Mouse (Mus musculus) kidney, postnatal 0 days (tissue): Measurements from ENCODE around the gene Tmem256. TPM values are rescaled to one million over a fixed set of nuclear protein-coding genes. Genes with fewer than 3 reads are reported as not detected.

Source experiments
- ATAC-seq: fragments of 200-750 bp; cut with Nextera tagmentation; replicated peaks from 2 replicates; pipeline ENCODE4 v1.8.0; 2017; ENCODE audit warnings: low read depth, moderate number of reproducible peaks, moderate TSS enrichment, moderate library complexity; ENCODE audit not compliant: low FRiP score
- DNase-seq: peaks from one replicate; pipeline ENCODE4 v3.0.0-alpha.2; 2016; ENCODE audit warnings: low spot score
- H3K27ac ChIP-seq: fragments of 300-500 bp; sonication (generic); 2 replicates; pipeline ENCODE4 v1.5.1; 2014; ENCODE audit warnings: mild to moderate bottlenecking
- H3K27me3 ChIP-seq: fragments of 300-500 bp; sonication (generic); 2 replicates; pipeline ENCODE4 v1.6.1; 2014; ENCODE audit warnings: low read length, mixed read lengths; ENCODE audit not compliant: insufficient read depth
- H3K36me3 ChIP-seq: fragments of 300-500 bp; sonication (generic); 2 replicates; pipeline ENCODE4 v1.6.1; 2014; ENCODE audit warnings: low read length, mixed read lengths; ENCODE audit not compliant: insufficient read depth
- H3K4me1 ChIP-seq: fragments of 300-500 bp; sonication (generic); replicated peaks from 2 replicates; pipeline ENCODE4 v1.6.1; 2014; ENCODE audit warnings: antibody characterized with exemption, low read length, mixed read lengths; ENCODE audit not compliant: insufficient read depth
- H3K4me2 ChIP-seq: fragments of 300-500 bp; sonication (generic); 2 replicates; pipeline ENCODE4 v1.6.1; 2014; ENCODE audit warnings: mild to moderate bottlenecking, low read length, moderate library complexity, mixed read lengths
- H3K4me3 ChIP-seq: fragments of 300-500 bp; sonication (generic); replicated peaks from 2 replicates; pipeline ENCODE4 v1.5.1; 2014; ENCODE audit warnings: low read depth, low read length
- H3K9ac ChIP-seq: fragments of 300-500 bp; sonication (generic); 2 replicates; pipeline ENCODE4 v1.6.1; 2014; ENCODE audit warnings: low read depth, low read length
- H3K9me3 ChIP-seq: fragments of 300-500 bp; sonication (generic); replicated peaks from 2 replicates; pipeline ENCODE4 v1.6.1; 2016; ENCODE audit warnings: low read length, inconsistent platforms, mixed read lengths
- CTCF ChIP-seq: IDR thresholded peaks from 2 replicates; pipeline ENCODE4 v1.5.1; 2016; ENCODE audit warnings: antibody characterized with exemption, low read depth, mild to moderate bottlenecking, moderate library complexity
- WGBS: fragments of 180-500 bp; shearing (Covaris S2); extraction: QIAGEN DNeasy Blood & Tissue Kit; methylation state at CpG from one replicate; pipeline ENCODE4 v1.1.7; 2014; 5-methylcytosine and 5-hydroxymethylcytosine counted together
- microRNA-seq: library from miRNA; unstranded; fragments of <30 nt; microRNA quantifications from one replicate; pipeline ENCODE4, GENCODE M21; 2016
- polyA plus RNA-seq: library from polyadenylated mRNA; unstranded; fragments of >200 nt; fragmentation: Nextera tagmentation; extraction: Ambion mirVana; gene quantifications from 2 replicates; pipeline ENCODE4 v1.2.1, GENCODE M21; 2015

The Tmem256 gene
- polyA plus RNA-seq, 1 experiment from 2014 or later, result 528 TPM

DNA sequence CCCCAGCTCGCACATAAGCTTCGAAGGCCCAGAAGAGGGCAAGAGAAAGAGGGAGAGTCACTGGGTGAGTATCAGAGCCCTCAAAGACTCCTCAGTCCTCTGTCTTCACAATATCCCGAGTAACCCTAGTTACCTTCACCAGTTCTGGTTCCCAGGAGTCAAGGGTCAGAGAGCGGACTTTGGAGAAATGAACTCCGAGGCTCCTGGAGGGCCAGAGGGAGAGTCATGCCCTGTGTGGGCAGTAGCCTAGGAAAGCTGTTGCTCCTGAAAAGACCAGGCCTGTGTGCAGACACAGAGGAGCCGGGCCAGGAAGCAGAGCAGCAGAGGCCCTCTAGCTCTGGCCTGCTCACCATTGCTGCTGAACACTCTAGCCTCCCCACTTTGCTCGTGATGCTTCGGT lies 46.3 kb downstream of the Tmem256 start:
- Histone ChIP-seq H3K4me1 (peaks cover 11% of the 10 kb centered on the region; the same call in 1 of the 2 replicates), H3K9ac (no peak overlapping the region), H3K4me2 (peak overlapping the region; percentile 30; the same call in 1 of the 2 replicates), H3K4me3 (no peak overlapping the region), H3K36me3 (no peaks in the 10 kb centered on the region), H3K27ac (peak overlapping the region; percentile 2; the same call in 1 of the 2 replicates), H3K27me3 (no peaks in the 10 kb centered on the region), H3K9me3 (no peaks in the 10 kb centered on the region)
- 66% methylated on average over 8 of the region's 8 CpGs for WGBS
- no peak for TF ChIP-seq CTCF
- DNase-seq, result no peak
- ATAC-seq, result no peak

DNA sequence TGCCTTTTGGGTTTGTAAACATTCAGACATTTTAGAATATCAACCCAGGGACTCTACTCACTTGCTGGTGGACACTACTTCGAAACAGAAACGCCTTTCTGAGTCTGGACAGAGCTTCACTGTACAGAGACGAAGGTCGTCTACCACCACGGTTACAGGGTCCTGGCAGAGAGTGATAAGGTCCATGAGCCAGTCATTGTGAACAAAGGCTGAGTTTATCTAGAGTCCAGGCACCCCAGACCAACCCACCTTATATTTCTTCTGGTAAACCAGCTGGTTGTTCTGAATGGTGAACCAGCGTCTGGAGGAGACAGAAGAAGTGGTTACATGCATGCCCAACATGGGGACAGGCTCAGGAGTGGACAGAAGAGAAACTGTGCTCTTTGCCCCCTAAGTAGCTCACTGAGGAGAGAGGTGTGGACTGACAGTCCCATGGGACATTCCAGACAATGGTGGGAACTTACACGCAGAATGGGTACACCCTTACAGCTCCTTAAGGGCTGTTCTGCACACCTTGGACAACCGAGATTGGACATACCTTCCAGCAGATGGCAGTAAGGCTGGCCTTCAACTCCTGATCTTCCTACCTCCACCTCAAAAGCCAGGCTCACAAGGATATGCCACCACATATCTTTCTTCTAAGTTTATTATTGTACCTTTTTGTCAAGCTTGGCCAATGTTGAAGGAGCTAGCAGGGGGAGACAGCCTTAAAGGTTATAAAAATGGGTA lies 48.8 kb downstream of the Tmem256 start:
- ATAC-seq, result no peak
- TF ChIP-seq CTCF, result peak; percentile 77
- H3K9ac ChIP-seq, result no peak overlapping the region
- H3K4me2 ChIP-seq, result no peak overlapping the region
- no peaks in the 10 kb centered on the region for H3K4me1 ChIP-seq
- DNase-seq, result no peak
- no peaks in the 10 kb centered on the region for H3K9me3 ChIP-seq
- no peaks in the 10 kb centered on the region for H3K27me3 ChIP-seq
- H3K4me3 ChIP-seq, result no peak overlapping the region
- no peaks in the 10 kb centered on the region for H3K36me3 ChIP-seq
- 71% methylated on average over 8 of the region's 8 CpGs for WGBS
- no peak overlapping the region for H3K27ac ChIP-seq

Small RNAs within 50 kb of the gene (microRNA-seq; reads per million reads assigned to microRNA genes)
- gene Mir6924, result not detected

Other genes starting within 250 kb of the Tmem256 start
- gene Atp1b2, start 232.6 kb upstream of the Tmem256 start, polyA plus RNA-seq, result 13.7 and 16.3 TPM in 2 replicates
- gene Shbg, start 220.6 kb upstream of the Tmem256 start, polyA plus RNA-seq, result 0.13 TPM in 1 of 2 replicates, not detected in the other
- 27.6 and 31.3 TPM in 2 replicates for gene Sat2, start 216.5 kb upstream of the Tmem256 start, polyA plus RNA-seq
- 17.4 and 18.4 TPM in 2 replicates for gene Fxr2, start 205.5 kb upstream of the Tmem256 start, polyA plus RNA-seq
- 0.28 and 0.32 TPM in 2 replicates for gene Sox15, start 183.2 kb upstream of the Tmem256 start, polyA plus RNA-seq
- 82.6 and 85.7 TPM in 2 replicates for gene Mpdu1, start 175.9 kb upstream of the Tmem256 start, polyA plus RNA-seq
- 10.4 and 12.8 TPM in 2 replicates for gene Cd68, start 172.4 kb upstream of the Tmem256 start, polyA plus RNA-seq
- gene Eif4a1, start 166.1 kb upstream of the Tmem256 start, polyA plus RNA-seq, result 468 and 493 TPM in 2 replicates
- gene Senp3, start 156.4 kb upstream of the Tmem256 start, polyA plus RNA-seq, result 52.2 and 59.4 TPM in 2 replicates
- gene Tnfsf13, start 152.7 kb upstream of the Tmem256 start, polyA plus RNA-seq, result 0.43 and 0.89 TPM in 2 replicates
- gene Tnfsf12, start 142.7 kb upstream of the Tmem256 start, polyA plus RNA-seq, result 14.1 and 15.8 TPM in 2 replicates
- gene Tnfsfm13, start 142.4 kb upstream of the Tmem256 start, polyA plus RNA-seq, result 8.0 and 8.4 TPM in 2 replicates
- 19.0 and 21.0 TPM in 2 replicates for gene Polr2a, start 79.9 kb upstream of the Tmem256 start, polyA plus RNA-seq
- 0.17 TPM in 1 of 2 replicates, not detected in the other for gene Slc35g3, start 76.5 kb upstream of the Tmem256 start, polyA plus RNA-seq
- 2.7 and 3.3 TPM in 2 replicates for gene Zbtb4, start 72.6 kb upstream of the Tmem256 start, polyA plus RNA-seq
- gene Chrnb1, start 42.6 kb upstream of the Tmem256 start, polyA plus RNA-seq, result 12.0 and 12.1 TPM in 2 replicates
- 0.63 and 0.98 TPM in 2 replicates for gene Fgf11, start 36.7 kb upstream of the Tmem256 start, polyA plus RNA-seq
- gene Tmem102, start 32.9 kb upstream of the Tmem256 start, polyA plus RNA-seq, result 22.9 and 23.0 TPM in 2 replicates
- gene Gm39566, start 23.2 kb upstream of the Tmem256 start, polyA plus RNA-seq, result not detected in 2 replicates
- not detected in 2 replicates for gene Spem2, start 20.0 kb upstream of the Tmem256 start, polyA plus RNA-seq
- not detected in 2 replicates for gene Spem1, start 16.3 kb upstream of the Tmem256 start, polyA plus RNA-seq
- gene Nlgn2, start 730 bp upstream of the Tmem256 start, polyA plus RNA-seq, result 4.1 and 4.7 TPM in 2 replicates
- 96.4 and 102 TPM in 2 replicates for gene Plscr3, start 7.9 kb downstream of the Tmem256 start, polyA plus RNA-seq
- gene Tnk1, start 20.2 kb downstream of the Tmem256 start, polyA plus RNA-seq, result 6.3 and 7.0 TPM in 2 replicates
- gene Tmem95, start 39.5 kb downstream of the Tmem256 start, polyA plus RNA-seq, result not detected in 2 replicates
- 7.7 and 7.8 TPM in 2 replicates for gene Kctd11, start 42.9 kb downstream of the Tmem256 start, polyA plus RNA-seq
- gene Acap1, start 57.0 kb downstream of the Tmem256 start, polyA plus RNA-seq, result 0.33 and 0.48 TPM in 2 replicates
- 12.5 and 13.0 TPM in 2 replicates for gene 2810408A11Rik, start 62.5 kb downstream of the Tmem256 start, polyA plus RNA-seq
- gene Neurl4, start 62.6 kb downstream of the Tmem256 start, polyA plus RNA-seq, result 9.7 and 12.7 TPM in 2 replicates
- 63.0 and 65.0 TPM in 2 replicates for gene Gps2, start 75.4 kb downstream of the Tmem256 start, polyA plus RNA-seq
- gene Eif5a, start 83.4 kb downstream of the Tmem256 start, polyA plus RNA-seq, result 1,371 and 1,476 TPM in 2 replicates
- 6.8 and 7.5 TPM in 2 replicates for gene Ybx2, start 97.3 kb downstream of the Tmem256 start, polyA plus RNA-seq
- gene Slc2a4, start 109.7 kb downstream of the Tmem256 start, polyA plus RNA-seq, result 21.4 and 23.1 TPM in 2 replicates
- gene Cldn7, start 126.3 kb downstream of the Tmem256 start, polyA plus RNA-seq, result 238 and 246 TPM in 2 replicates
- 28.3 and 29.1 TPM in 2 replicates for gene Ctdnep1, start 142.6 kb downstream of the Tmem256 start, polyA plus RNA-seq
- gene Elp5, start 144.0 kb downstream of the Tmem256 start, polyA plus RNA-seq, result 97.3 and 97.9 TPM in 2 replicates
- gene Gabarap, start 152.6 kb downstream of the Tmem256 start, polyA plus RNA-seq, result 626 TPM in 2 replicates
- 61.9 and 62.6 TPM in 2 replicates for gene Phf23, start 157.3 kb downstream of the Tmem256 start, polyA plus RNA-seq
- 25.8 and 27.1 TPM in 2 replicates for gene Dvl2, start 162.1 kb downstream of the Tmem256 start, polyA plus RNA-seq
- gene Acadvl, start 176.9 kb downstream of the Tmem256 start, polyA plus RNA-seq, result 178 and 197 TPM in 2 replicates
- gene Dlg4, start 178.4 kb downstream of the Tmem256 start, polyA plus RNA-seq, result 4.3 and 6.5 TPM in 2 replicates
- 2.5 and 2.9 TPM in 2 replicates for gene Asgr1, start 215.6 kb downstream of the Tmem256 start, polyA plus RNA-seq